In genomic region chr14:48985673-48986072, GRCm38 (mm10) we compare ENCODE assay signal across 9 mouse cellular contexts.
DNase-seq lines count a peak whose midpoint lies in the region; ATAC-seq lines count a peak whose summit lies in the region.
"Had no signal": no experiment of that assay in that cellular context is flagged by ENCODE, and none has a peak within 500 bp of the region (broad histone marks: within the 10 kb centered on the region; RNA-seq: fewer than 3 reads in every experiment).

No protein-coding gene starts in this region.

- H3K27ac ChIP-seq in midbrain, embryonic 10.5 days (replicated peaks) = no peak overlapping the region
- no peak overlapping the region for H3K27ac ChIP-seq in midbrain, embryonic 15.5 days
- H3K27ac ChIP-seq in midbrain, embryonic 14.5 days (replicated peaks; ENCODE audit: low read depth, low read length) = no peak overlapping the region
- H3K27ac ChIP-seq: limb, embryonic 12.5 days had no signal

- peak; percentile 17 for DNase-seq in adrenal gland, postnatal 10 days
- no peak for DNase-seq in adrenal gland, postnatal 4 days (ENCODE audit: low spot score in 2 of 2)
- peak; percentile 66 for DNase-seq in midbrain, embryonic 10.5 days (ENCODE audit: low spot score)
- peak; percentile 28 for DNase-seq in kidney, adult 9 months
- DNase-seq in midbrain, embryonic 14.5 days = peak; percentile 78

- WGBS in midbrain, embryonic 10.5 days = 42% methylated on average over 10 of the region's 10 CpGs
- whole genome bisulfite sequencing in midbrain, embryonic 15.5 days = 46% methylated on average over 10 of the region's 10 CpGs
- 44% methylated on average over 10 of the region's 10 CpGs for WGBS in midbrain, embryonic 14.5 days

- H3K27me3 ChIP-seq in midbrain, embryonic 10.5 days (ENCODE audit: low read depth, poor library complexity, severe bottlenecking) = 0 out of 2 replicates have a peak, but pooled peaks cover 3% of the 10 kb centered on the region
- H3K27me3 ChIP-seq in midbrain, embryonic 15.5 days (replicated peaks) = no peaks in the 10 kb centered on the region
- no peaks in the 10 kb centered on the region for H3K27me3 ChIP-seq in midbrain, embryonic 14.5 days (ENCODE audit: control insufficient read depth, insufficient read depth, low read length)
- H3K27me3 ChIP-seq: limb, embryonic 12.5 days had no signal

- no peaks in the 10 kb centered on the region for H3K9me3 ChIP-seq in midbrain, embryonic 10.5 days (replicated peaks)
- H3K9me3 ChIP-seq in midbrain, embryonic 15.5 days = no peaks in the 10 kb centered on the region
- no peaks in the 10 kb centered on the region for H3K9me3 ChIP-seq in midbrain, embryonic 14.5 days (ENCODE audit: control insufficient read depth, low read length)
- H3K9me3 ChIP-seq: limb, embryonic 12.5 days had no signal

- H3K4me3 ChIP-seq in midbrain, embryonic 10.5 days = no peak overlapping the region
- H3K4me3 ChIP-seq in midbrain, embryonic 15.5 days = no peak overlapping the region
- no peak overlapping the region for H3K4me3 ChIP-seq in midbrain, embryonic 14.5 days (replicated peaks; ENCODE audit: low read depth, low read length)
- H3K4me3 ChIP-seq: limb, embryonic 12.5 days had no signal

- no peak overlapping the region for H3K9ac ChIP-seq in midbrain, embryonic 15.5 days
- H3K9ac ChIP-seq in midbrain, embryonic 14.5 days (replicated peaks; ENCODE audit: low read length) = no peak overlapping the region
- H3K9ac ChIP-seq: limb, embryonic 12.5 days had no signal

- H3K4me2 ChIP-seq in midbrain, embryonic 15.5 days = no peak overlapping the region
- no peak overlapping the region for H3K4me2 ChIP-seq in midbrain, embryonic 14.5 days (ENCODE audit: low read length)
- H3K4me2 ChIP-seq: limb, embryonic 12.5 days had no signal

- no peak; the same call in 1 of the 2 replicates for ATAC-seq in midbrain, embryonic 15.5 days (replicated peaks)
- peak; percentile 47; the same call in 1 of the 2 replicates for ATAC-seq in common myeloid progenitor, adult 5-6 weeks (replicated peaks; ENCODE audit: low read depth, poor library complexity, severe bottlenecking)
- peak; percentile 53; the same call in 1 of the 2 replicates for ATAC-seq in midbrain, embryonic 14.5 days (ENCODE audit: low FRiP score, low TSS enrichment)
- ATAC-seq in monocyte, adult 5-6 weeks (replicated peaks; ENCODE audit: insufficient number of reproducible peaks, low FRiP score, low TSS enrichment, poor library complexity, severe bottlenecking) = no peak

- H3K4me1 ChIP-seq in midbrain, embryonic 10.5 days = peaks cover 27% of the 10 kb centered on the region
- peaks cover 10% of the 10 kb centered on the region for H3K4me1 ChIP-seq in midbrain, embryonic 15.5 days
- H3K4me1 ChIP-seq in midbrain, embryonic 14.5 days (ENCODE audit: control insufficient read depth, insufficient read depth, low read length) = no peaks in the 10 kb centered on the region

- no peaks in the 10 kb centered on the region for H3K36me3 ChIP-seq in midbrain, embryonic 10.5 days
- H3K36me3 ChIP-seq in midbrain, embryonic 15.5 days (replicated peaks) = no peaks in the 10 kb centered on the region
- H3K36me3 ChIP-seq in midbrain, embryonic 14.5 days (ENCODE audit: control insufficient read depth, insufficient read depth, low read length) = no peaks in the 10 kb centered on the region
- H3K36me3 ChIP-seq: limb, embryonic 12.5 days had no signal

Comparison
In these comparisons a context has a peak if more than half of its experiments do, and no peak if none do; other contexts are left out.
1. DNase-seq: peak in adrenal gland, postnatal 10 days (single experiment), midbrain, embryonic 10.5 days (single experiment), kidney, adult 9 months (single experiment) and midbrain, embryonic 14.5 days (single experiment); none in adrenal gland, postnatal 4 days (0 of 2).
2. ATAC-seq: peak in common myeloid progenitor, adult 5-6 weeks (single experiment) and midbrain, embryonic 14.5 days (single experiment); none in midbrain, embryonic 15.5 days (single experiment) and monocyte, adult 5-6 weeks (single experiment).